Mouse (Mus musculus): ENCODE data around the gene Prune1. TPM values are rescaled to one million over a fixed set of nuclear protein-coding genes. Genes with fewer than 3 reads are reported as not detected.

Gene Prune1
- polyA plus RNA-seq, 1 experiment from 2014 or later: 28.2 TPM

GRCm38 (mm10) chr3:95229781-95230494, 51.9 kb downstream of the Prune1 start:
- H3K27me3 ChIP-seq (ENCODE audit: control insufficient read depth, insufficient read depth, low read length): no peaks in the 10 kb centered on the region
- peak overlapping the region; percentile 82 for H3K9ac ChIP-seq (replicated peaks; ENCODE audit: low read length)
- no peak for DNase-seq (ENCODE audit: low spot score)
- H3K9me3 ChIP-seq (replicated peaks; ENCODE audit: control insufficient read depth, low read length): no peaks in the 10 kb centered on the region
- WGBS: under 1% methylated on average over 13 of the region's 13 CpGs
- H3K4me3 ChIP-seq (ENCODE audit: low read depth, low read length): peak overlapping the region; percentile 63
- H3K4me2 ChIP-seq (ENCODE audit: low read depth, low read length): peak overlapping the region; percentile 89
- peak overlapping the region; percentile 85 for H3K27ac ChIP-seq (replicated peaks; ENCODE audit: low read depth, low read length)
- H3K36me3 ChIP-seq (replicated peaks; ENCODE audit: control insufficient read depth, insufficient read depth, low read depth, low read length): peaks cover 8% of the 10 kb centered on the region
- ATAC-seq (replicated peaks; ENCODE audit: insufficient number of reproducible peaks, low FRiP score, low TSS enrichment, low read depth): 0 out of 2 replicates have a peak, but pooled peaks have one; percentile 15
- peaks cover 4% of the 10 kb centered on the region for H3K4me1 ChIP-seq (ENCODE audit: control insufficient read depth, insufficient read depth, low read length)

GRCm38 (mm10) chr3:95228894-95229780, 52.7 kb downstream of the Prune1 start:
- H3K4me2 ChIP-seq (ENCODE audit: low read depth, low read length): peak overlapping the region; percentile 89
- DNase-seq (ENCODE audit: low spot score) (peak; percentile 60), ATAC-seq (replicated peaks; ENCODE audit: insufficient number of reproducible peaks, low FRiP score, low TSS enrichment, low read depth) (0 out of 2 replicates have a peak, but pooled peaks have one; percentile 16)
- peaks cover 4% of the 10 kb centered on the region for H3K4me1 ChIP-seq (ENCODE audit: control insufficient read depth, insufficient read depth, low read length)
- peaks cover 8% of the 10 kb centered on the region for H3K36me3 ChIP-seq (replicated peaks; ENCODE audit: control insufficient read depth, insufficient read depth, low read depth, low read length)
- no peaks in the 10 kb centered on the region for H3K9me3 ChIP-seq (replicated peaks; ENCODE audit: control insufficient read depth, low read length)
- peak overlapping the region; percentile 63 for H3K4me3 ChIP-seq (ENCODE audit: low read depth, low read length)
- WGBS: 1% methylated on average over 42 of the region's 43 CpGs
- no peaks in the 10 kb centered on the region for H3K27me3 ChIP-seq (ENCODE audit: control insufficient read depth, insufficient read depth, low read length)
- peak overlapping the region; percentile 85 for H3K27ac ChIP-seq (replicated peaks; ENCODE audit: low read depth, low read length)
- peak overlapping the region; percentile 82 for H3K9ac ChIP-seq (replicated peaks; ENCODE audit: low read length)

DNA sequence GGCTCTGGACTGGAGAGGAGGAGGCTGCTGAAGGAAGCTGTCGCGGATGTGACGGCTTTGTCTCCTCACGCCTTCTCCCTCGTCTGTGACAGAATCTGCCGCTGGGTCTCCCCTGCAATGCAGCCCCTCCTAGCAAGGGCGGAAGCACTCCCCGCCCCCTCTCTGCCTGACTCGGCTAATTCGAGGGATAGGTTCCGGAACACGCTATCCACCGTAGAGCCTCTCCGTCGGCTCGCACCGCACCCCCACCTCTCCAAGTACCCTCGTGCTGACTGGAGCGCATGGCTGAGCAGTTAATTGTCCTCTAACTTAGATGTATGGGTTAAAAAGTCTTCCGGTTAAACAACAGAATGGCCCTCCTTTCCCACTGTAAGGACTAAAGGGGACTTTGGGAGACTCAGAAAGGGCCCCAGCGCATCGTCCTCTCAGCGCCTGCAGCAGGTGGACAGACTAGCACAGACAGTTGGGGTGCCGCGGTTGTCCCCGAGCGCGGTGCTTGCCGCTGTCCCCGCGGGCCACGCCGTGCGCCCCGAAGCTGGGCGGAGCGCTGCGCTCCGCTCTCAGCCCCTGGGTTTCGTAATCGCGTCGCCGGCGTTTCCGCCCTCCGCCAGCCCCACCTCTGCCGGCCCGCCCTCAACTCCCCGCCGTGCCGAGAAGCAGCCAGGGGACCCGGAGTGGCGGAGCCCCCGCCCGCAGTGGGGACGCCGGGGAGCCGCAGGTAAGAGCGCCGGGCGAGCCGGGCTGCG, 53.6 kb downstream of the Prune1 start, which contains the start of gene Cdc42se1:
Gene Cdc42se1, plus strand, starts transcription at position 585 of the 746 bp plus-strand sequence.
- H3K27me3 ChIP-seq (ENCODE audit: control insufficient read depth, insufficient read depth, low read length): no peaks in the 10 kb centered on the region
- peak within 1 kb of the TSS; percentile 63 for H3K4me3 ChIP-seq (ENCODE audit: low read depth, low read length)
- H3K9ac ChIP-seq (replicated peaks; ENCODE audit: low read length): peak within 1 kb of the TSS; percentile 82
- H3K36me3 ChIP-seq (replicated peaks; ENCODE audit: control insufficient read depth, insufficient read depth, low read depth, low read length): peaks cover 6% of the 10 kb centered on the region
- peak within 1 kb of the TSS; percentile 89 for H3K4me2 ChIP-seq (ENCODE audit: low read depth, low read length)
- no peaks in the 10 kb centered on the region for H3K9me3 ChIP-seq (replicated peaks; ENCODE audit: control insufficient read depth, low read length)
- H3K27ac ChIP-seq (replicated peaks; ENCODE audit: low read depth, low read length): peak within 1 kb of the TSS; percentile 85
- peaks cover 4% of the 10 kb centered on the region for H3K4me1 ChIP-seq (ENCODE audit: control insufficient read depth, insufficient read depth, low read length)
- ATAC-seq (replicated peaks; ENCODE audit: insufficient number of reproducible peaks, low FRiP score, low TSS enrichment, low read depth) (peak; percentile 79), DNase-seq (ENCODE audit: low spot score) (peak; percentile 92)
- WGBS: 1% methylated on average over 64 of the region's 64 CpGs

GRCm38 (mm10) chr3:95227214-95227613, 54.7 kb downstream of the Prune1 start:
- WGBS: 33% methylated on average over 1 of the region's 1 CpGs
- Histone ChIP-seq H3K4me1 (ENCODE audit: control insufficient read depth, insufficient read depth, low read length) (peaks cover 4% of the 10 kb centered on the region), H3K4me3 (ENCODE audit: low read depth, low read length) (peak overlapping the region; percentile 63), H3K9me3 (replicated peaks; ENCODE audit: control insufficient read depth, low read length) (no peaks in the 10 kb centered on the region), H3K27me3 (ENCODE audit: control insufficient read depth, insufficient read depth, low read length) (no peaks in the 10 kb centered on the region), H3K4me2 (ENCODE audit: low read depth, low read length) (peak overlapping the region; percentile 89), H3K9ac (replicated peaks; ENCODE audit: low read length) (peak overlapping the region; percentile 54), H3K27ac (replicated peaks; ENCODE audit: low read depth, low read length) (no peak overlapping the region), H3K36me3 (replicated peaks; ENCODE audit: control insufficient read depth, insufficient read depth, low read depth, low read length) (peaks cover 4% of the 10 kb centered on the region)
- no peak for DNase-seq (ENCODE audit: low spot score)
- no peak for ATAC-seq (replicated peaks; ENCODE audit: insufficient number of reproducible peaks, low FRiP score, low TSS enrichment, low read depth)

- H3K4me1 ChIP-seq (ENCODE audit: control insufficient read depth, insufficient read depth, low read length): no peaks in the 10 kb centered on the region
- H3K27me3 ChIP-seq (ENCODE audit: control insufficient read depth, insufficient read depth, low read length): no peaks in the 10 kb centered on the region
- ATAC-seq (replicated peaks; ENCODE audit: insufficient number of reproducible peaks, low FRiP score, low TSS enrichment, low read depth) (no peak), DNase-seq (ENCODE audit: low spot score) (peak; percentile 64)
- H3K36me3 ChIP-seq (replicated peaks; ENCODE audit: control insufficient read depth, insufficient read depth, low read depth, low read length): peaks cover 4% of the 10 kb centered on the region
- WGBS: 34% methylated on average over 6 of the region's 6 CpGs
- no peak overlapping the region for H3K4me2 ChIP-seq (ENCODE audit: low read depth, low read length)
- H3K4me3 ChIP-seq (ENCODE audit: low read depth, low read length): no peak overlapping the region
- H3K27ac ChIP-seq (replicated peaks; ENCODE audit: low read depth, low read length): no peak overlapping the region
- H3K9ac ChIP-seq (replicated peaks; ENCODE audit: low read length): no peak overlapping the region; the same call in 1 of the 2 replicates
- no peaks in the 10 kb centered on the region for H3K9me3 ChIP-seq (replicated peaks; ENCODE audit: control insufficient read depth, low read length)
Observed at GRCm38 (mm10) chr3:95224295-95224694, 57.6 kb downstream of the Prune1 start.

GRCm38 (mm10) chr3:95223041-95223440, 58.8 kb downstream of the Prune1 start:
- peaks cover 4% of the 10 kb centered on the region for H3K36me3 ChIP-seq (replicated peaks; ENCODE audit: control insufficient read depth, insufficient read depth, low read depth, low read length)
- H3K4me1 ChIP-seq (ENCODE audit: control insufficient read depth, insufficient read depth, low read length): no peaks in the 10 kb centered on the region
- no peak overlapping the region for H3K4me2 ChIP-seq (ENCODE audit: low read depth, low read length)
- no peak overlapping the region for H3K27ac ChIP-seq (replicated peaks; ENCODE audit: low read depth, low read length)
- no peaks in the 10 kb centered on the region for H3K27me3 ChIP-seq (ENCODE audit: control insufficient read depth, insufficient read depth, low read length)
- no peak overlapping the region for H3K4me3 ChIP-seq (ENCODE audit: low read depth, low read length)
- ATAC-seq (replicated peaks; ENCODE audit: insufficient number of reproducible peaks, low FRiP score, low TSS enrichment, low read depth): no peak
- 93% methylated on average over 2 of the region's 2 CpGs for WGBS
- no peak overlapping the region for H3K9ac ChIP-seq (replicated peaks; ENCODE audit: low read length)
- DNase-seq (ENCODE audit: low spot score): no peak
- H3K9me3 ChIP-seq (replicated peaks; ENCODE audit: control insufficient read depth, low read length): no peaks in the 10 kb centered on the region

- ATAC-seq (replicated peaks; ENCODE audit: insufficient number of reproducible peaks, low FRiP score, low TSS enrichment, low read depth) (no peak), DNase-seq (ENCODE audit: low spot score) (no peak)
- Histone ChIP-seq H3K4me2 (ENCODE audit: low read depth, low read length) (peak overlapping the region; percentile 43), H3K4me1 (ENCODE audit: control insufficient read depth, insufficient read depth, low read length) (no peaks in the 10 kb centered on the region), H3K9ac (replicated peaks; ENCODE audit: low read length) (peak overlapping the region; percentile 88), H3K9me3 (replicated peaks; ENCODE audit: control insufficient read depth, low read length) (no peaks in the 10 kb centered on the region), H3K4me3 (ENCODE audit: low read depth, low read length) (peak overlapping the region; percentile 70), H3K27ac (replicated peaks; ENCODE audit: low read depth, low read length) (peak overlapping the region; percentile 96; the same call in 1 of the 2 replicates), H3K36me3 (replicated peaks; ENCODE audit: control insufficient read depth, insufficient read depth, low read depth, low read length) (no peaks in the 10 kb centered on the region; the same call in none of the 2 replicates), H3K27me3 (ENCODE audit: control insufficient read depth, insufficient read depth, low read length) (no peaks in the 10 kb centered on the region)
- WGBS: 76% methylated on average over 6 of the region's 6 CpGs
Observed at GRCm38 (mm10) chr3:95218466-95219137, 63.3 kb downstream of the Prune1 start.

All from embryonic facial prominence, embryonic 11.5 days (tissue).